Mouse (Mus musculus): ENCODE results near the gene Atp10a.

The Atp10a gene

DNA sequence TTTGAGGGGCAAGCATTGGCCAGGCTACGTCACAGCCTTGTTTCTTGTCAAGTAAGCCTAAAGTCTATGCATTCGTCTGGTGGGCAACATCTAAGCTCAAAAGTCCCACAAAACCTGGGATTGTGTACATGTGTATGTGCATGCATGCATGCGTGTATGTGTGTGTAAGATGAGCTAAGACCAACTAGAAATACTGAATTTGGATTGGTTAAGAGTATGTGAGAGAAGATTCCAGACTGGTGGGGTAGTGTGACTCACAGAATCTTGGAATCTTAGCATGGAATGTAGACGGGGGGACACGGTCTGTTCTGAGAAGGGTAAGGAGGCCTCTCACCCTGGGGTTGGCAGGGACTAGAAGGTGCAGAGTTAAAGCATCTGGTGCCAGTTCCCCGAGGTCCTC is at the start of gene Atp10a:
Gene Atp10a, plus strand, starts transcription at position 301 of the 400 bp plus-strand sequence.
- TF ChIP-seq GATA4 (IDR thresholded peaks at IDR 0.05; ENCODE audit: insufficient replicate concordance, low read length) = no peak

DNA sequence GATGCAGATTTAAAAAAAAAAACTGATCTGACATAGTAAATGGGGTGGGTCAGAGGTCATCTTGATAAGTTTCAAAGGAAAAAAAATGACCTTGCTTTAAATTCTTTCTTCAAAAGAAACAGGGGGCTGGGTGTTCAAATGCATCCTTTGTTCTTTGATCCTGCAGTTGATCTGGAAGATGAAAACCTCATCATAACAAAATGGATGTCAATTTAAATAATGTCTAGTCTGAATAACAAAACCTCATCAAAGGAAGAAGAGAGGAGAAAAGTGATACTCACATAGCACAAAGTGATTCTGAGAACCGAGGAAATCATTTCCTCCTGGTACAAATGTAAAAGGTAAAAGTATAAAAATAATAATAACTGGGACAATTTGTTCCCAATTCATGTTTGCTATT is 37.9 kb upstream of the Atp10a start:
- no peak for TF ChIP-seq GATA4 (IDR thresholded peaks at IDR 0.05; ENCODE audit: insufficient replicate concordance, low read length)

DNA sequence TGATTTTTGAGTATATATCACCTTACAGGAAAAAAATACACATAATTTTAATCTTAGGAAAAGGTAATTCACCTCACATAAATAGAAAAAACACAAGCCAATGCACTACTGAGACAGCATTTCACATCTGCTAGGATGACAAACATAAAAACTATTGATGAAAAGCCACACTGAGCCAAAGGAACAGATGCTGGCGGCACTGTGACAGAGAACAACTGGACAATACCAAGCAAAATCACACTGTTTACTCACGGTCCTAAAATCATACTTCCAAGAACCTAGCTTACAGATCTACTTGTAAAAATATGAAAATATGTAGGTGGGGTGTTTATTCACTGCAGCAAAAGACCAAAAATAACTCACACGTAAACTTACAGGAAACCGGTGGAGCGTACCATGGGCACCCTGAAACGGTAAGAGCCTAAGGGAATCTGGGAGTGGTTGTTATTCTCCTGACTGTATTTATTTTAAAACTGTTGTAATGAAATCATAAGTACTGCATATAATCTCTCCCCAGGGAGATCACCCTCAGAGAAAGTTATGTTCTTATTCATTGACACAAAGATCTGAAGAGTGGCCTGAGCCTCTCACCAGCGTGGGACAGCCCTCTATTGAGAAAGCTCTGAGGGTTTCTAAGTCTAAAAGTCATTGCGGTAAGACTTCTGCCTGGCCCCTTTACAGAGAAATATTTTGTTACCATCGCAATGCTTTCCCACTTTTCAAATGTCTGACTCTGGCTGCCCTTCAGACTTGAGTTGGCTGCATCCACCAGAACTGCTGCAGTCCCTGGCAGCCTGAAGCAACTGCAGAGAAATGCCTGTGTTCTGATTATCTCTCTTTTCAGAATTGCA is 29.4 kb upstream of the Atp10a start:
- TF ChIP-seq GATA4 (IDR thresholded peaks at IDR 0.05; ENCODE audit: insufficient replicate concordance, low read length) = no peak

DNA sequence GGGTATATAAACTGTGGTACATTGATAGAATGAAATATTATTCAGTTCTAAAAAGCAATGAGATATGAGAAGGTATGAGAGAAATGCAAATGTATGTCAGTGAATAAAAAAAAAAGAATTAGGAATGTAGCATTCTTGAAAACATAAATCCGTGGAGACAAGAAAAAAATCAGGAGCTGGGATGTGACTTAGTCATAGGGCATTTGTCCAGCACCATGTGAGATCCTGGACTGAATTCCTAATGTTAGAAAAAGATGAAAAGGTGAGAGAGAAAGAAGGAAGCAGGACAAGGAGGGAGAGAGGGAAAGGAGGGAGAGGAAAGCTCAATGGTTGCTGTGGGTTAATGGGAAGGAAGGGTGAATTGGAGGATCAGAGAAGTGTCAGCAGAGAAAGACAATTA is 28.6 kb upstream of the Atp10a start:
- TF ChIP-seq GATA4 (IDR thresholded peaks at IDR 0.05; ENCODE audit: insufficient replicate concordance, low read length) = no peak

DNA sequence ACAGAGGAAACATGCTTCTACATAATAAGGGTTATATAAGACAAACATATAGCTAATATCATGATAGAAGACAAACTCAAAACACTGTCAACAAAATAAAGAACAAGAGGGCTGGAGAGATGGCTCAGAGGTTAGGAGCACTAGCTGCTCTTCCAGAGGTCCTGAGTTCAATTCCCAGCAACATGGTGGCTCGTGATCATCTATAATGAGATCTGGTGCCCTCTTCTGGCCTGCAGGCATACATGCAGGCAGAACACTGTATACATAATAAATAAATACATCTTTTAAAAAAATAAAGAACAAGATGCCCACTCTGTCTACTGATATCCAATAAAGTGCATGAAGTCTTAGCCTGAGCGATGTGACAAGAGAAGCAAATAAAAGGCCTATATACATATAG is 26.7 kb upstream of the Atp10a start:
- TF ChIP-seq GATA4 (IDR thresholded peaks at IDR 0.05; ENCODE audit: insufficient replicate concordance, low read length) = no peak

DNA sequence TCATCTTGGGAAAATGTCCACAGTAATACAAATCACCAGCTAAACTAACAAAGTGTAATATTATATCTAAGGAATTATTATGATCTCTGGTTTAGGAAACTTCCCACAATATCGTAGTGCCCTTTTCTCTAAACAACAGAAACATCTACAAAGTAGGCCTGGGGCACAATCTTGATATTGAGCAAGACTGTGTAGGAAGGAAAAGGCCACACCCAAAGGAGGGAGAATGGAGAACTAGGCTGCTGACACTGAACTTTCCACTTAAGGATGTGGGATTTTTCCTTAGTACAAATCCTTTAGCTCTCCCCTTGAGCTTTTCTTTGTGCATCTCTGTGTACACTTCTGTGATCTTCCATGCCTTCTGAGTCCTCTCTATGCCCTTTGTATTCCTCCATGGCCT is 22.3 kb upstream of the Atp10a start:
- TF ChIP-seq GATA4 (IDR thresholded peaks at IDR 0.05; ENCODE audit: insufficient replicate concordance, low read length) = no peak

DNA sequence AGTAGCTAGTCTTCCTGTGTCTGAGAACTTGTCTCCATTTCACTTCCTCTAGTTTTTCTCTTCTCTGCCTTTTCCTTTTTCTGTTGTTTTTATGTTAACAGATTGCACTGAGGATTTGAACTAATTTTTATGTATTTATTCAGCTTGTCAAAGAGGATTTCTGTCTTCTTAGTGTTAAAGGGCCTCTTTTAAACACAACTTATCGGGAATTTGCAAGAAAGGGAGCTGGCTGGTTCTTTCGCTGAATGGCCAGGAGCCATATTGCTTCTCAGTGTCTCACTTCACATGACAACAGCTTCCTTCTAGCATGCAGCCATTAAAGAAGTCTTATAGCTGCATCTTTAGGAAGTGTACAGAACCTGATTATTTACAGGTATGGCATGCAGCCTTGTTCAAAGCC is 16.3 kb upstream of the Atp10a start:
- TF ChIP-seq GATA4 (IDR thresholded peaks at IDR 0.05; ENCODE audit: insufficient replicate concordance, low read length) = no peak

DNA sequence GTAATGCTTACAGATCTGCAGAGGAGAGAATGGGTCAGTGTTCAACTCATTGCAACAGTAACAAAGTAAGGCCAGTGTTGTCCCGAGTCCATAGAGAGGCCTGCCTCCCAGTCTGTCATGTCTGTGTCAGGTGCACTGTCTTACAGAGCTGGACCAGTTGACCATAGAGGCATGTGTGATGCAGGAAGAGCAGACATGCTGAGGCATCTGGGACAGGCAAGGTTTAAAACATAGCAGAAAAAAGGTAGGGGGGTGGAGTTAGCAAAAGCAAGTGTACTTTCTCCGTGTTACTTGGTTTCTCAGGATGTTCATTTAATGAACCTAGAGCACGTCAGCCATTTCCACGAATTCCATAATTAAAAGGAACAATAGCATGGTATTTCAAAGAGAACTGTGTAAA is 15.5 kb upstream of the Atp10a start:
- TF ChIP-seq GATA4 (IDR thresholded peaks at IDR 0.05; ENCODE audit: insufficient replicate concordance, low read length) = no peak

DNA sequence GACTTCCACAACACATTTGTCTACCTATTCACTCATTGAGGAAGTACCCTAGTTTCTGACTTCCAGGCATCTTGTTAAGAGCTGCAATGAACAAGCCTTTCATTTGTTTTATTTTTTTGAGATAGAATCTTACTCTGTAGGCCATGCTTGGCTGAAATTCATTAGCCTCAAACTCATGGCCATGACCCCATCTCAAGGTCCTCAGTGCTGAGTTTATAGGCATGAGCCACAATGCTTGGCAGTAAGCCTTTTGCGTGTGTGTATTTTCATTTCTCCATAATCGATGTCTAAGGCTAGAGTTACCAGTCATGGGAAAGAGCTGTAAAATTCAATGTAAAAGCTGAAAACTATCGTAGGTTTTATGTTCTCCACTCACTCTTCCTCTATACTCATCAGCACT is 14.1 kb upstream of the Atp10a start:
- TF ChIP-seq GATA4 (IDR thresholded peaks at IDR 0.05; ENCODE audit: insufficient replicate concordance, low read length) = no peak

DNA sequence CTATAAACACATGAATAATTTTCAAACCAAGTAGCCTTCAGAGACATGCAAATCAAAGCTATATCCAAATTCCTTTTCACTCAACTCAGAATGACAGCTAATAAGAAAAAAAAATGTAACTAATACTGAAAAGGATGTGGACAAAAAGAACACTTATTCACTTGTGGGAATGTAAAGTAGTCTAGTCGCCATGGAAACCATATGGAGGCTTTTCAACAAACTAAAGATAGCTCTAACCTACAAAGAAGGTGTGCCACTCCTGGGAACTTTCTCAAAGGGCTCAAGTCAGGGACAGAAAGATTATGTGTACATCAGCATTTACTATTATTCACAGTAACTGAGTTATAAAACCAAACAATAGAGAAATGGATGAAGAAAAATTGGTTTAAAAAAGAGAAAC is 8.6 kb upstream of the Atp10a start:
- no peak for TF ChIP-seq GATA4 (IDR thresholded peaks at IDR 0.05; ENCODE audit: insufficient replicate concordance, low read length)

DNA sequence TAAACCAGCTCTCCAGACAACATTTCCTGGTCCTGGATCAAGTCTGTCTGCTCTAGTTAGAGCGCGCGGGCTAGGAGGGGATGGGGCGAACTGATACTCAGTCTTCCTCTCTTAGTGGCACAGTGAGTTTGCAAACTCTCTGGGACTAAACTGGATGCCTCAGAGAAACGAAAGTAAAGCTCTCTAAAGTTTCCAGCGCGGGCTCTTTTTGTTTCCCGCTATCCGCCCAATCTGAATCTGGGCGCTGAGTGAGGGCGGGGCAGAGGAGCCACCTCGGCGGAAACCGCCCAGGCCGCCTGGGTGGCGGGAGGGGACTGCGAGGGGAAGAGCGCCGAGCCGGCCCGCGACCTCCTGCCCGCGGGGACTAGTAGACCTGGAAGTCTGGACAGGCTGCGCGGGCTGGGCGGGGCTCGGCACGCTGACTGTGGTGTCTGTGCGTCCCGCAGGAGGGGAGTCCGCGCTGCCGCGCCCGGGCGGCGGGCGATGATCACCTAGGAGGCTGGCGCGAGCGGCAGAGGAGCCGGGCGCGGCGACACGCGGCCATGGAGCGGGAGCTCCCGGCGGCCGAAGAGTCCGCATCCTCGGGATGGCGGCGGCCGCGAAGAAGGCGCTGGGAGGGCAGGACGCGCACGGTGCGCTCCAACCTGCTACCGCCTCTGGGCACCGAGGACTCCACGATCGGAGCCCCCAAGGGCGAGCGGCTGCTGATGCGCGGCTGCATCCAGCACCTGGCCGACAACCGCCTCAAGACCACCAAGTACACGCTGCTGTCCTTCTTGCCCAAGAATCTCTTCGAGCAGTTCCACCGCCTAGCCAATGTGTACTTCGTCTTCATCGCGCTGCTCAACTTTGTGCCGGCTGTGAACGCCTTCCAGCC is 2.2 kb downstream of the Atp10a start:
- TF ChIP-seq GATA4 (IDR thresholded peaks at IDR 0.05; ENCODE audit: insufficient replicate concordance, low read length) = no peak

DNA sequence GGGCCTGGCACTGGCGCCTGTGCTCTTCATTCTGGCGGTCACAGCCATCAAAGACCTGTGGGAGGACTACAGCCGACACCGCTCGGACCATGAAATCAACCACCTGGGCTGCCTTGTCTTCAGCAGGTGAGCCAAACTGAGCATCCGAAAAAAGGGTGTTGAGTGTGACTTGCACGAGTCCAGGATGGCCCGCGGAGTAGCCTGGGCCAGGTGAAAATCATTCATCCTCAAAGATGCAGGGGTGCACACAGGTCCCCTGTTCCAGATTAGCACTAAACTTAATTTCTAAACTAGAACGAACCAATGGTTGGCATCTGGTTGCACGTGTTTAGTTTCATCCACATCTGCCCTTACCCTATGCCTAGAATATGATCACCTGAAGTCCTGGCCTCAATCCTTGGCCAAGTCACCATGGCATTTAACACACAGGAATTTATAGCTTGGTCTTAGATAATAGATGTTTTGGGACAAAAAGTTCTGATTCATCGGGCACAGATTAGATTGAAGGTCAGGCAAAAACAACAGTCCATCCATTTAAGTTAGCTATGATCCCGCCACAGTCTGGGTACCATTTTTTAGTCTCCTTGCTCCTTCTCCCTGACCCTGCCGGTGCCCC is 2.9 kb downstream of the Atp10a start:
- TF ChIP-seq GATA4 (IDR thresholded peaks at IDR 0.05; ENCODE audit: insufficient replicate concordance, low read length) = no peak

DNA sequence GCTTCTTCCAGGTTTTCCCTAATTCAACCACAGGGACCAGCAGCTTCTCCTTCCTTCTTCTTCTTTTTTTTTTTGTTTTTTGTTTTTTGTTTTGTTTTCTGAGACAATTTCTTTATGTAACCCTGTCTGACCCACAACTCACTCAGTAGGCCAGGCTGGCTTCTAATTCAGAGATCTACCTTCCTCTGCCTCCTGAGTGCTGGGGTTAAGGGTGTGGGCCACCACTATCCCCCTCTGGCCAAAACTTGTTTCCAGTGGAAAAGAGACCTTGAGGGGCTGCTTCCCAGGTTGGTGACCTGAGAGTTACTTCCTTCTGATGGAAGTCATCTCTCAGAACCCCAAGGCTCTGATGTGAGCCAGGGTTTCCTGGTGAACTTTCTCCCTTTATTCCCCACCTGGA is 4.1 kb downstream of the Atp10a start:
- no peak for TF ChIP-seq GATA4 (IDR thresholded peaks at IDR 0.05; ENCODE audit: insufficient replicate concordance, low read length)

DNA sequence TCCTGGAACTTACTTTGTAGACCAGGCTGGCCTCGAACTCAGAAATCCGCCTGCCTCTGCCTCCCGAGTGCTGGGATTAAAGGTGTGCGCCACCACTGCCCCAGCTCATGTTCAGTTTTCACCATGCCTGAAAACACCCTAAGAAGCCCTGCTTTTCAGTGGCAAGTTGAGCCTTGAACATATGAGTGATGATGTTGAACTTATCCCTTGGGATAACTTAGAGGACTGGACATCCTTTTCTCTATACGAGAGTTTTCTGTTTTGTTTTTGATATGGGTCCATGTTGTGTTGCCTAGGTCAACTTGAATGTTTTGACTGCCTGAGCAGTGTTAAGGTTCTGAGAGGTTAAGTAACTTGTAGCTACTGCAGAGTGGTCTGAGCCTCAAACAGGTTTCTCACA is 4.7 kb downstream of the Atp10a start:
- TF ChIP-seq GATA4 (IDR thresholded peaks at IDR 0.05; ENCODE audit: insufficient replicate concordance, low read length) = no peak

DNA sequence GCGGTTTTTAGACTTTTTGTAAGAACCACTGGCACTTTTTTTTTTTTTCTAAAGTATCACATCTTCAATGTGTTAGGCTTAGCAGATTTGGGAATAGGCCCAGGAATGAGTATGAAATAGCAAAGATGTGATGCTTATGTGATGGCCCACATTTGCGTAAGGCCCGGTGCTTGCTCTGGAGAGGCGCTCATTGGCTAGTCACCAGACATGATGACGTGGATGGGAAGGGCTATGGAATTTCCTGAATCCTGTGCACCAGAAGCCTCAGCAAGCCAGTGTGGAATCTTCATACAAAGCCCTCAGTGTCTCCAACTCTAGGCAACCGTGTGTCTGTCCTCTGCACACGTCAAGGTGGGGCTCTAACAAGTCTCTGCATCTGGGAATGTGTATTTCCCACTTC is 5.1 kb downstream of the Atp10a start:
- TF ChIP-seq GATA4 (IDR thresholded peaks at IDR 0.05; ENCODE audit: insufficient replicate concordance, low read length) = no peak

DNA sequence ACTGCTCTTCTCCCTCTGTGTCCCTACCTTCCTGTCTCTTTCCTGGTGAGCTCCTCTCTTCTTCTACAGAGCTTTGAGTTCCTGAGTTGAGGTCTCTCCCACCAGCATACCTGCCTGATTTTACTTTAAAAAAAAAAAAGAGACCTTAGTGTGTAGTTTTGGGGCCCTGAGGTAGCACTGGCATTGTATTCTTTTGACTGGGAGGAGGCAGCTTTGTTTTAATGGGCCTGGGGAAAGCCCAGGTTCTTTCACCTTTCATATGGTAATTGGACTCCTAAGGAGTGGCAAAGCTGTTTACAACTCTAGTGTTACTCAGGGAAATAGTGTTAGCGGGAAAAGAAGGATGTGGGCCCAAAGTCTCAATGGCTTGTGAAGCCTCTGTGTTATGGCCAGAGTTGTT is 12.7 kb downstream of the Atp10a start:
- TF ChIP-seq GATA4 (IDR thresholded peaks at IDR 0.05; ENCODE audit: insufficient replicate concordance, low read length) = no peak

All from liver, adult (tissue).